Mouse (Mus musculus) naive thymus-derived CD4-positive, alpha-beta T cell, adult 5 months (primary cell): ENCODE results near the gene Moxd2. TPM values are rescaled to one million over a fixed set of nuclear protein-coding genes. Genes with fewer than 3 reads are reported as not detected.

Experiments used
- polyA plus RNA-seq: library from polyadenylated mRNA; unstranded; fragments of 100-300 nt; shearing (Covaris generic); gene quantifications from one replicate; pipeline ENCODE4 v1.2.1, GENCODE M21; 2017

Moxd2 gene
- not detected for polyA plus RNA-seq

DNA sequence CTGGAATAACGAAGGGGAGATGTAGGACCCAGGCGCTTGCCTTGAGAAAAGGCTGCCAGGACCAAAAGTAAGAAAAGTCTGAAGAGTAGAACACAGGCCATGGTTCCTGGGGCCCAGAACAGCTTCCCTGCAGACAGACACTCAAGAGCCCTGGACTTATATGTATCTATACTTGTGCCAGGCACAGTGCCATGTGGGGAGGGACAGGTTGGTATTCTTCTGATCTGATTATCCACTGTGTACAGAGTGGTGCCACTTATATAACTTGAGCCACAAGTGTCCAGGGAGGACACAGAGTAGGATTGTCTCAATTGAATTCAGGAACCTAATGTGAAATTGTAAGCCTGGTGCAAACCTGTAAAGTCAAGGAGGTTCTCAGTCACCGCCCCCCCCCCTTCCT is at the start of gene Moxd2:
TSS of gene Moxd2 (minus strand) at position 101 of the 400 bp plus-strand sequence.

DNA sequence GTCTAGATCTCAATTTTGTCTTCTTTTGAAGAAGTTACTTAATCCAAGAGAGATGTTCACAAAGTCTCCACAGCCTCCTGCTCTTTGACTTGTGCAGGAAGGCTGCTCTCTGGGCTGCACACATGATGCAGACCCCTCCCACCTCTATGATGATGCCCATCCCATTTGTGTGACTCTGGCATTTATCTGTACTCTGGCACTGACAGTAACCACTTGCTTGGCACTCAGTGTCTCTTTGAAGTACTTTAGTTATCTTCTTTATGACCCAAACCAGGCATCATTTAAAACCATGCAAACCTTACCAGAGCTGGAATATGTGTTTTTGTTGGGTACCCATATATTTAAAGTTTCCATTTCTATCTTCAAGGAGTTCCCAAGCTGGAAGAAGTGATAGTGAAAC is 13.0 kb upstream of the Moxd2 start, which contains the start of gene Prss58:
TSS of gene Prss58 (minus strand) at position 101 of the 400 bp plus-strand sequence.

Other genes with a start within 250 kb of the Moxd2 start
- gene Prss58, start 12.9 kb upstream of the Moxd2 start, polyA plus RNA-seq: not detected
- gene 1700074P13Rik, start 53.1 kb upstream of the Moxd2 start, polyA plus RNA-seq: not detected
- gene Gm4744, start 64.4 kb upstream of the Moxd2 start, polyA plus RNA-seq: not detected
- not detected for gene 1810009J06Rik, start 77.3 kb upstream of the Moxd2 start, polyA plus RNA-seq
- not detected for gene Gm2663, start 112.0 kb upstream of the Moxd2 start, polyA plus RNA-seq
- gene 2210010C04Rik, start 148.0 kb upstream of the Moxd2 start, polyA plus RNA-seq: not detected